In the genomic region with DNA sequence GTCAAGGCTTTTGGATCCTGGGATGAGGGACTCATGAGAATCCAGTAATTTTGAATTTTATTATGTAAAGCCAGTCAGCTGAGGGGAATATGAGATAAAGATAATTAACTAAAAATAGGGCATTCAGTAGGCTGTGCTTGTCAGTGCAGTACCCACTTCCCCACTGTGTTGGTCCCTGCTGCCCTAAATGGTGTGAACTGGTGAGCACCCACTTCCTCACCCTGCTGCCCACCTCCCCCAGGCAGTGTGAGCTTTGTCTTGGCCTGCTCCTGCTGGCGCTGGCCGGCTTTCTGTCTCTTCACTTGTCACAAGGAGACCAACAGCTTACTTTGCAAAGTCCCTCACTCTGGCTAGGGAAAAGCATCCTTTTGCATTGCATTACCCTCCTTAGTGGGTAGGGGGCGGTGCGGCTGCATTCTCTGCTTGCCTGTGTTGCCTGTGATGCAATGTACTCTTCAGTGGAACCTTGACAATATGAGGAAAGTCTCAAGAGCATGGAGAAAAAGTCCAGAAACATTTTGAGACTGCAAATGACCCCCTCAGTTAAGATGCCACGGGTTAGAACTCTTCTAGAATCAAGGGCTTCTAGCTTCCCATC, we compare ENCODE assay signal across 11 mouse cellular contexts. TPM values are rescaled to one million over a fixed set of nuclear protein-coding genes. Genes with fewer than 3 reads are reported as not detected.
DNase-seq lines count a peak whose midpoint lies in the region.
"Had no signal": no experiment of that assay in that cellular context is flagged by ENCODE, and none has a peak within 500 bp of the region (broad histone marks: within the 10 kb centered on the region; RNA-seq: fewer than 3 reads in every experiment).

No protein-coding gene starts in this region.

- no peaks in the 10 kb centered on the region for H3K9me3 ChIP-seq in embryonic facial prominence, embryonic 10.5 days
- H3K9me3 ChIP-seq: stomach, embryonic 15.5 days had no signal

- WGBS in embryonic facial prominence, embryonic 10.5 days, result 15% methylated on average over 5 of the region's 5 CpGs

- peaks cover 47% of the 10 kb centered on the region for H3K36me3 ChIP-seq in embryonic facial prominence, embryonic 10.5 days (replicated peaks)
- H3K36me3 ChIP-seq: stomach, embryonic 15.5 days had no signal

- H3K4me1 ChIP-seq in embryonic facial prominence, embryonic 10.5 days, result no peaks in the 10 kb centered on the region
- H3K4me1 ChIP-seq: stomach, embryonic 15.5 days had no signal

- peaks cover 23% of the 10 kb centered on the region for H3K27me3 ChIP-seq in embryonic facial prominence, embryonic 10.5 days (replicated peaks; ENCODE audit: low read depth, poor library complexity, severe bottlenecking)

- DNase-seq in adrenal gland, adult 2 months, result peak; percentile 17
- no peak for DNase-seq in adrenal gland, adult 8-10 months
- DNase-seq in kidney, adult 9 months, result peak; percentile 11
- DNase-seq in kidney, adult 11 months, result no peak
- peak; percentile 5 for DNase-seq in A20 (ENCODE audit: low read depth, low spot score)
- peak; percentile 69 for DNase-seq in embryonic facial prominence, embryonic 10.5 days (ENCODE audit: low spot score)
- DNase-seq in ovary, postnatal 14 days (ENCODE audit: low spot score), result no peak
- no peak for DNase-seq in spleen, postnatal 10 days (ENCODE audit: low spot score in 2 of 2)
- DNase-seq: heart, postnatal 36 days had no signal

- H3K4me3 ChIP-seq in embryonic facial prominence, embryonic 10.5 days, result no peak overlapping the region
- H3K4me3 ChIP-seq: stomach, embryonic 15.5 days had no signal

- no peak overlapping the region for H3K27ac ChIP-seq in embryonic facial prominence, embryonic 10.5 days (replicated peaks)
- H3K27ac ChIP-seq: stomach, embryonic 15.5 days had no signal

RNA-seq across cellular contexts. Expression of gene Lhx8, which starts 12.7 kb away (rescaled TPM):
- under 1 TPM; 0.58 to 0.66 TPM for total RNA-seq in adrenal gland, adult 2 months (2021)
- polyA plus RNA-seq in adrenal gland, adult 2 months (2012; rRNA removed), result 0.58 and 0.66 TPM in 2 replicates
- total RNA-seq in adrenal gland, adult 8-10 months (2022), result under 1 TPM in 3 of 4 experiments, not detected in 1; 0.31 to 0.55 (median 0.38) TPM
- 59.5 and 63.6 TPM in 2 replicates for polyA plus RNA-seq in embryonic facial prominence, embryonic 10.5 days (2016; fragmentation: Nextera tagmentation; extraction: Ambion mirVana)
- total RNA-seq: heart, postnatal 36 days had no signal
- polyA plus RNA-seq: neural tube, embryonic 14.5 days had no signal

Comparison
In these comparisons a context has a peak if more than half of its experiments do, and no peak if none do; other contexts are left out.
1. DNase-seq: peak in adrenal gland, adult 2 months (single experiment), kidney, adult 9 months (single experiment), A20 (single experiment) and embryonic facial prominence, embryonic 10.5 days (single experiment); none in adrenal gland, adult 8-10 months (single experiment), kidney, adult 11 months (single experiment), ovary, postnatal 14 days (single experiment) and spleen, postnatal 10 days (0 of 2).